Mouse (Mus musculus): ENCODE results near the gene Ptrh2.

Gene Ptrh2

GRCm38 (mm10) chr11:86671041-86671675 lies 12.6 kb upstream of the Ptrh2 start:
- no peak for DNase-seq

GRCm38 (mm10) chr11:86672772-86673171 lies 11.0 kb upstream of the Ptrh2 start:
- DNase-seq = no peak

DNA sequence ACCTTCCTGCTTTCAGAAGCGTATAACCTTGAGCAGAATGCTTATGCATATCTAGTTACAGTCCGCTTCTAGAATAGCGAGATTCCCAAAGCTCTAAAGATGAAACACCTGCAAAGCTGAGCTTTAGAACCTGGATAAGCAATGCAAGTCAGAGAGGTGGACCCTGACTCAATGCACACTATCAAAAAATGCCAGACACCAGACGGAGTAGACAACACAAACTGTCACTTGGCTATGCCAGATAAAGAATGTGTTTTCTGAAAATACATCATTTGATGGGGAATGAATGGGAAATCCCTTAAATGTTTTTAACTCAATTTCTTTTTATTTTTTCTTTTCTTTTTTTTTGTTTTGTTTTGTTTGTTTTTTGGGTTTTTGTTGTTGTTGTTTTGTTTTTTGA lies 8.3 kb upstream of the Ptrh2 start:
- DNase-seq = no peak

- DNase-seq = no peak
Observed at GRCm38 (mm10) chr11:86678957-86679356, 4.8 kb upstream of the Ptrh2 start.

- DNase-seq = no peak
Observed at GRCm38 (mm10) chr11:86680729-86681128, 3.1 kb upstream of the Ptrh2 start.

DNA sequence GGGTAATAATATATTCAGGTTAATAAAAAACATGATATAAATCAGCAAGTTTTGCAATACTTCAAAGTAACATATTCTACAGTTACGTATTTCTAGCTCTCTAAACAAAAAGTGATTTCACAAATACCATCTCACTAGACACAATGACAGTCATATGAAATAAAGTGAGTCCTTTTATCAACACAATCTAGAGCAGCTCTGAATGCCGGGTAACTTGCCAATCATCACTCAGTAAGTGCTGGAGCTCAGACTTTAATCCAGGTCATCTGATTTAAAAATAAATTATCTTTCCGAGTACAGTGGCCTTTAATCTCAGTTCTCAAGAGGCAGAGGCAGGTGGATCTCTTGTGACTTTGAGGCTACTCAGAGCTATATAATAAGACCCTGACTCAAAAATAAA lies 2.4 kb upstream of the Ptrh2 start:
- DNase-seq = no peak

DNA sequence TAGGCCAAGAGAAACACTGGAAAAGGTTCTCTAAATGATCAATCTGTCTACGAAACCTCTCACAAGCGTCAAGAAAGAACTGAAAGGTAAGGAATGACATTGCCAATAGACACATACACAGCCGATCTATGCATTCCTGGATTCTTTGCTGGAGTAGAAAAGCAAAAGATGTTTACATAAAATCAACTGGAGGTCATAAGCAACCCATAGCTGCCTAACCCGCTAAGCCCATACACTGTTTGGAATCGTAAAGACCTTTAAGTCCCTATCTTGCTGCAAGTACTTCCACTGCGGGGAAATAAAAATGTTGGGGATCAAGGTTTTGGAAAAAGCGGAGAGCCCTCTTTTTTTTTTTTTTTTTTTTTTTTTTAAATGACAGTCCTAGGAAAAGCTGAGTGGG lies 924 bp upstream of the Ptrh2 start:
- no peak for DNase-seq

- DNase-seq = no peak
Observed at GRCm38 (mm10) chr11:86684126-86685012, 584 bp downstream of the Ptrh2 start.

- DNase-seq = no peak
Observed at GRCm38 (mm10) chr11:86685366-86685765, 1.6 kb downstream of the Ptrh2 start.

DNA sequence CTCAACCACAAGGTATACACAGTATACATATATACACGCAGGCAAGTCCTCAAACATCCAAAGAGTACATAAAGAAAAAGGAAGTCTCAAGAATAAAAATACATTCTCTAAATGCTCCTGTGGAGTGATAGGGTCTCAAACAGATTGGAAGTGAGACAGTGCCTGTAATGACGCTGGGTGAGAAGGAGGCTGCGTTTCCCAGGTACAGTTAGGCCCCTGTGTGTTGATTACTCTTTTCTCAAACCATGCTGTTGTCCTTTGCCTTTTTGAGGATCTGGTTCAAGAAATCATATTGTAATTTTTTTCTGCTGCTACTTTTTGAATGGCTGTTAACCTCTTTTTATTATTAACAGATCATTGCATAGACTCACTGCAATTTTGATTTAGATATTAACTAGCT lies 6.6 kb downstream of the Ptrh2 start:
- no peak for DNase-seq

DNA sequence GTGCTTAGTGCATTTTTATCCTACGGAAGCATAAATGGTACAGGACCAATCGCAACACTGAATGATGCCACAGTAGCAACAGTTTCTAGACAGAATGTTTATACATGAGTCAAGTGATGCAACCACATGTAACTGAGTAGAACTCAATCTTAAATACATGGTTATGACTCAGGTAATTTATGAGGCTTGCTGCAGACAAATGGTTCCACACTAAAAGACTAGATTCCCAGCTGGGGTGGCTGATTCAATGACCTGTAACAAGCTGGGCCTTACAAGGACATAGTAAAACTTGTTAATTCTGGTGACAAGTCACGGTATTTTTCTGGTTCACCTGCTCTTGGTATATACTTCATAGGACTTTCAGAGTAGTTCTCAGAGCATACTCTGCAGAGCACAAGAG lies 7.7 kb downstream of the Ptrh2 start:
- DNase-seq = no peak

GRCm38 (mm10) chr11:86691956-86692355 lies 8.2 kb downstream of the Ptrh2 start:
- no peak for DNase-seq

GRCm38 (mm10) chr11:86692546-86692945 lies 8.8 kb downstream of the Ptrh2 start:
- no peak for DNase-seq

GRCm38 (mm10) chr11:86695461-86695860 lies 11.7 kb downstream of the Ptrh2 start:
- no peak for DNase-seq

GRCm38 (mm10) chr11:86701151-86701550 lies 17.4 kb downstream of the Ptrh2 start:
- no peak for DNase-seq

DNA sequence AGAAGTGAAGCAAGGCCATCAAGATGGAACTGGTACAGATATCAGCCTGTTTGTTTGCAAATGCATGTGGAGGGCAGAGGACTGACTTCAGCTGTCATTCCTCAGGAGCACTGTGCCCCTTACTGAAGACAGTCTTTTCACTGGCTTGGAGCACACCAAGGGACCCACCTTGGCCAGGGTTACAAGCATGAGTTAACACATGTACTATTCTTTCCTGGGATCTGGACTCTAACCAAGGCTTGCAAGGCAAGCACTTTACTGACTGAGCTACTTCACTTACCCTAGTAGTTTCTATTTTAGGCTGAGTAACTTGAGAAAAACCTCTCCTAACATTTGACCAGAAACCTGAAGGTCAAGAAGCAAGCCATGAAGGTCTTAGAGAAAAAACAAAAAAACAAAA lies 30.8 kb downstream of the Ptrh2 start:
- DNase-seq = no peak

- DNase-seq = no peak
Observed at GRCm38 (mm10) chr11:86717306-86718065, 33.7 kb downstream of the Ptrh2 start.

DNA sequence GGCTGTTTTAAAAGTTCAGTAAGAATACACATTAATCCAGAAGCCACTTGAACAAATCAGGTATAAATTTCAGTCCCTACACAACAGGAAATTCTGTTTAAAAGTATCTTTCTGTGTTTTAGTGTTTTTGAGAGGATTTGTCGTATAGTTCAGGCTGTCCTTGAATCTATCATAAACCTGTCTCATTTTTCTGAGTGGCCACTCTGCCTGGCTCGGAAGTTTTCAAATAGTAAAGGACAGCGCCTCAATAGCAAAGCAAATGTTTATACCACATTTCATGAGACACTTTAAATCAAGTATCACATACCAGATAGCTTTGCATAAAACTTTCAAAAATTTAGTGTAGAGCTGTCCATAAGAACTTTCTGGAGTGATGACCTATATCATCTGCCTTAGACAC lies 34.6 kb downstream of the Ptrh2 start:
- no peak for DNase-seq

GRCm38 (mm10) chr11:86719390-86719789 lies 35.6 kb downstream of the Ptrh2 start:
- DNase-seq = no peak

- no peak for DNase-seq
Observed at GRCm38 (mm10) chr11:86724004-86724403, 40.2 kb downstream of the Ptrh2 start.

DNA sequence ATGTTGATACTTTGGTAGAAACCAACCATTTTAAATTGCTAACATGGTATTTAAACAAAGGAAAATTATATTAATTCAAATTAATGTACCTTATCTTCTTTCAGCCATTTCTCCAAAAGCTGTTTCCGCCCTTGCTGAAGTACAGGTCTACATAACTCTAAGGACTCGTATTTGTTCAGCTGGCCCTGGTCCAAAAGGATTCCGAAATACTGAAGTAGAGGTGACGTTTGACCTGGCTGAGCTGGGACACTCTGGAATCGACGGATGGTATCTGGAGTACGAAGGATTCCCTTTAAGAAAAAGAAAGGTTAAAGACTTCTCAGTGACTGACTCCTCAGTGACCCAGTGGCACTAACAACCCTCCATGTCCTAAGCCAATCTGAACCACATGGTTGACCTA lies 41.2 kb downstream of the Ptrh2 start:
- no peak for DNase-seq

GRCm38 (mm10) chr11:86725607-86726006 lies 41.8 kb downstream of the Ptrh2 start:
- DNase-seq = no peak

DNA sequence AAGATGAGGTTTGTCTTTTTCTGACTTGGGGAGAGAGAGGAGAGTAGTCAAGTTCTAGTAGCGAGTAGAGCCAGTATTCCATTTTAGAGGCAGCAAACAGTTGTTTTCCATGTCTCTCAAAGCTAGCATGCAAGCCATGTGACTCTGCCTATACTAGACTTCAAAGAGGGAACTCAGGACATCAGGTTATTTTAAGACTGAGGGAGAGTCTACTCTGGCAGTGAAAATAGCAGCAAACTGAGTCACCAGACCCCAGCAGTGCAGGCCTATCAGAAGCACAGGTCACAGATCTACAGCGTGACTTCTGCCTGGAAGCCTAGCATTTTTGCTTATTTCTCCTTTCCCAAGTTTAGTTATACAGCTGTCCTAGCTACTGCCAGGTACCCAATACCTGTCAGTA lies 47.7 kb downstream of the Ptrh2 start:
- DNase-seq = no peak

Data from retina, postnatal 1 day (tissue).